Mouse (Mus musculus): ENCODE measurements around the gene Slc12a4.
"Not testable (repeated sequence)": the region's sequence is repeated elsewhere in the genome, so short reads cannot be mapped to it uniquely, and the experiment has no call there.

The Slc12a4 gene

GRCm38 (mm10) chr8:105965905-105966341 lies at the start of gene Slc12a4:
Slc12a4 (minus strand) TSS chr8:105966097.
- no peak for DNase-seq

DNA sequence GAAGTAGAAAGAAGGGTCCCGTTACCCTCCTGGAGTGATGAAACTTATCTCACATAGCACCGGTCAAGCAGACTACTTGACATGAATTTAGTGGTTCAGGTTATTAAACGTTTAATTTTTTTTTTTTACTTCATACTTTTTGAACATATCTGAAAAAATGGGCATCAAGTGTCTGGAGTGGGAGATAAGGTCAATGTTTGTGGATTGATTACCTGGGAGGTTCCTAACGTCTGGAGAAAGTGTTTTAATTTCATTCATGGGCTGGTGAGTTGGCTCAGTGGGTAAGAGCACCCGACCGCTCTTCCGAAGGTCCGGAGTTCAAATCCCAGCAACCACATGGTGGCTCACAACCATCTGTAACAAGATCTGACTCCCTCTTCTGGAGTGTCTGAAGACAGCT lies 46.3 kb upstream of the Slc12a4 start:
- DNase-seq: not testable (repeated sequence)

- no peak for DNase-seq
These were observed 45.7 kb upstream of the Slc12a4 start, which contains the start of gene Ddx28 for GRCm38 (mm10) chr8:106011643-106011986. Ddx28 (minus strand) TSS chr8:106011882.

DNA sequence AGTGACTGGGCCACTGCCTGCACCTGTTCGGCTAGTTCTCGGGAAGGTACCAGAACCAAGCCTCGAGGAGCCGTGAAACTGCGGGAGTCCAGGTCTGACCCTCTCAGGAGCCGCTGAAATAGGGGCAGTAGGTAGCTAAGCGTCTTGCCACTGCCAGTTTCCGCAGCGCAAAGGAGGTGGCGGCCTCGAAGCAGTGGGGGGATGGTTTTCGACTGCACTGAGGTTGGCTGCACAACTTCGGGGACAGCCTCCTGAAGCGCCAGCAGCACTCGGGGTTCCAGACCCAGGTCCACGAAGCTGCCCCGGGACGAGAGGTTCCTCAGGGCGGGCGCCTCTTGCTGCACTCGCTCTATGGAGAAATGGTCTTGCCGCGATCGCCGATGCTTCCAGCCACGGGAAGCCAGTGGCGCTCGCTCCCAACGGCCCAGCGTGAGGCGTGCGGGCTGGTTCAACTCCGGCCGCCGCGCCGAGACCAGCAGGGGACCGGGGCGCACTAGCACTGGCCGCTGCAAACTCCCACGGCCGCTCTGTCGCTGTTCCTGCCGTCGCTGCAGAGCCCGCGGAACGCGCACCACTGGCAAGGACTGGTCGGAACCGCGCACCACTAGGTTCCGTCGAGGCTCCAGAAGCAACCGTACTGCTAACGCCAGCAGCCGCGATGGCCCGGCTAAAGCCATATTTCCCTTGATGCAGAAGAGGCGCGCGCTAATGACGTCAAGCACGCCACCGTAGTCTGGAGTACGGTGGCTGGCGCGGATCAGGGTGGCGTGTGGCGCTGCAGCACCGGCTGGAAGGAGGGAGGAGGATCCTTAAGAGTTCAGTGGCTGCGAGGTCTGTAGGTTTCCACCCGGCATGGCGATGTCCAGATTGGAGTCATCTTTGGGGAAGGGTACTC lies 45.1 kb upstream of the Slc12a4 start:
- peak; percentile 91 for DNase-seq

DNA sequence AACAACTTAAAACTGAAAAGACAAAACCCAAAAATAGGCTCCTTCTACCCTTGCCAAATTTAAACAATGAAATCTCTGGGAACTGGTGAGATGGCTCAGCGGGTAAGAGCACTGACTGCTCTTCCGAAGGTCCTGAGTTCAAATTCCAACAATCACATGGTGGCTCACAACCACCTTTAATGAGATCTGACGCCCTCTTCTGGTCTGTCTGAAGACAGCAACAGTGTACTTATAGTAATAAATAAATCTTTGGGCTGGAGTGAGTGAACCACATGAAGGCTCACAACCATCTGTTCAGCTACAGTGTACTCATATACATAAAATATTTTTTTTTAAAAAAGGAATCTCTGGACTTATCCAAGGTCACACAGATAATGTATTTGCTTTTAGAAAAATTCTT lies 42.0 kb upstream of the Slc12a4 start:
- DNase-seq: not testable (repeated sequence)

DNA sequence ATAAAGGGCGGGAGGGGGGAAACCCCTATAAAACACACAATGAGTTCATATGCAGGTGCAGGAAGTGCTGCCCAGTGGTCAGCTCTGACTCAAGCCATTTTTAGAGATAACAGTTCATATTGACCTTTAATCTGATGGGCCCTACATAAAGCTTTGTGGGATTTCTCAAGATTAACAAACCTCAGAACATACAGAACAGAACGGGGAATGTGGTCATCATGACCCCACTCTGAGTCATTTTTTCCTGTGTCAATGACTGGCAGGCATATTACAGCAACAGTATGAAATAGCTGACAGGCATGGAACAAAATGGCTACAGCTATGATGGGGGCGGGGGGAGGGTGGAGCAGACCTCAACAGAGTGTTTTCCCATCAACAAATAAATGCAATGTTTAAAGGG lies 41.2 kb upstream of the Slc12a4 start:
- no peak for DNase-seq

DNA sequence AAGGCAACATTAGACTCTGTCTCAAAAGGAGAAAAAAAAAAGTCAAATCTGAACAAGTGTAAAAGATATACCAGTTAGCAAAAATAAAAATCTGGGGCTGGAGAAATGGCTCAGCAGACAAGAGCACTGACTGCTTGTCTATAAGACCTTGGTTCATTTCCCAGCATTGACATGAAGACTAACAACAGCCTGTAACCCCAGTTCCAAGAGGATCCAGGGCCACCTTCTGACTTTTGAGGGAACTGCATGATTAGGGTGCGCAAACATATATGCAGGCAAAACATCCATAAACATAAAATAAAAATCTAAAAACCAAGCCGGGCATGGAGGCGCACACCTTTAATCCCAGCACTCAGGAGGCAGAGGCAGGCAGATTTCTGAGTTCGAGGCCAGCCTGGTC lies 40.5 kb upstream of the Slc12a4 start:
- no peak for DNase-seq

DNA sequence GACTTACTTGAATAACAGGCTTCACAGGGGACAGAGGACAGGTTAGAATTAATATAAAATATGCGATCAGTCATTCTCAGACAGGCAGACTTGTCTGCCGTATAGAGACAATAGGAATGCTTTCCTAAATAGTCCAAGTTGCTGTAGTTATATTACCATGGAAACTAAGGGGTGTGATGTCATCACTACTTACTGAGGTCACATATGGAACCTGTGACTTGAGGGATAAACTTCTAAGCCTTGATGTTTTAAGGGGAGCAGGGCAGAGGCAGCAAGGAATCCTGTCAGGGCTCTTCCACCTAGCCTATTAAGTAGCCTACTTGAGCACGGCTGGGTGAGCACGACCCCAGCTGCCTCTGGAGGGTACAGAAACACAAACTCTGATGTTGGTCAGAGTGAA lies 40.0 kb upstream of the Slc12a4 start, which contains the start of gene Dpep2nb:
Gene Dpep2nb (minus strand): TSS at position 101 of the 400 bp plus-strand sequence.
- DNase-seq: no peak

DNA sequence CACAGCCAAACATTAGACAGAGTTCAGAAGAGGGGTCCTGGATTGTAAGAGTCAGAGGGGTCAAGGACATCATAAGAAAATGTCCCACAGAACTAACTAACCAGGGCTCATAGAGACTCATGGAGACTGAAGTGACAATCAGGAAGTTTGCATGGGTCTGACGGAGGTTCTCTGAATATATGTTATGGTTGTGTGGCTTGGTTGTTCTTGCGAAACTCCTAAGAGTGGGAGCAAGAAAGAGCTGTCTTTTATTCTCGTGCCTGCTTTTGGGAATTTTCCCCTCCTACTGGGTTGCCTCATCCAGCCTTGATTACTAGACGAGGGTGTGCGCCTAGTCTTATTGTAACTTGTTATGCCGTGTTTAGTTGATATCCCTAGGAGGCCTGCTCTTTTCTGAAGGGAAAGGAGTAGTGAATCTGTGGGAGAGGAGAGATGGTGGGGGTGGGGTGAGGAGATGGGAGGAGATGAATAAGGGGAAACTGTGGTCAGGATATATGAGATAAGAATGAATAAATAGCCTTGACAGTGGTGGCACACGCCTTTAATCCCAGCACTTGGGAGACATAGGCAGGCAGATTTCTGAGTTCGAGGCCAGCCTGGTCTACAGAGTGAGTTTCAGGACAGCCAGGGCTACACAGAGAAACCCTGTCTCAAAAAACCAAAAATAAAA lies 38.8 kb upstream of the Slc12a4 start:
- no peak for DNase-seq

- peak; percentile 90 for DNase-seq
These were observed 36.0 kb upstream of the Slc12a4 start for GRCm38 (mm10) chr8:106001908-106002307.

DNA sequence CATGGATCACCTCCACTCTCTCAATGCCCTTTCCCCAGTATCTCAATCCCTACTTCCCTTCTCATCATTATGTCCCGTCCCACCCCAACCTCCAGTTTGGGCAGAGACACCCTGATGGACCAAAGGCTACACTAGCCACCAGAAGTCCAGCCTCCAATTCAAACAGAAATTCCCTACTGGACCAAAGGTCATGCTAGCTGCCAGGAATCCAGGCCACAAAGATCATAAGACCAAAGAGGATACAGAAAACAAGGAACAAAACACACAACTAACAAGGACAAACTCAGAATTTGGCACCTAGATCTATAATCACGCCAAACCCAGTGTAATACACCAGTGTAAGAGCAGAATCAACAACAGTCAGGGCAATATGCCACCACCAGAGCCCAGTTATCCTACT lies 33.1 kb upstream of the Slc12a4 start:
- no peak for DNase-seq

GRCm38 (mm10) chr8:105996359-105996758 lies 30.5 kb upstream of the Slc12a4 start:
- no peak for DNase-seq

GRCm38 (mm10) chr8:105993226-105993625 lies 27.3 kb upstream of the Slc12a4 start:
- no peak for DNase-seq

GRCm38 (mm10) chr8:105992499-105992898 lies 26.6 kb upstream of the Slc12a4 start:
- DNase-seq: no peak

GRCm38 (mm10) chr8:105991546-105991945 lies 25.6 kb upstream of the Slc12a4 start:
- no peak for DNase-seq

DNA sequence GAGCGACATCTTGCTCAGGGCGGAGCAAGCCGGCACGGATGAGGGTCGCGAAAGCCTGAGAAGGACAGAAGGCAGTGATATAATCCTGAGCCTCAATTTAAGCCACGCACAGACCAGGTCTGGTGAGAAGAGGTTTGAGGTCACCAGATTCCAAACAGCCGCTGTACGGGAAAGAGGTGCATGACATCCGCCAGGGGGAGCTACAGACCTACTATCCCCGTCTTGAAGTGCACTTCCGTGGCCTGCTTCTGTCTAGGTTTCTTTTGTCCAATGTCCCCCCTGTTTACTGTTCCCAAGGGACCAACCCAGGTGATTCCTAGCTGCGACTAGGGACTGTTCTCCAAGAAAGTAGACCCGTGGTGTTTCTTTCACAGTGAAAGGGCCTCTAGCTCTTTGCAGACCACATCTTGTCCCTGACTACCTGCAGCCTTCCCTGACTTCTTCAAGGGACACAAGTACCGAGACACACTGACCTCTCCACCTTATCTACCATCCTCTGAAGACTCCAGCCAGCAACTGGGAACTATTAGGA lies 25.0 kb upstream of the Slc12a4 start, which contains the start of gene Dus2:
Gene Dus2 (plus strand): TSS at position 482 of the 532 bp plus-strand sequence.
- DNase-seq: peak; percentile 83

DNA sequence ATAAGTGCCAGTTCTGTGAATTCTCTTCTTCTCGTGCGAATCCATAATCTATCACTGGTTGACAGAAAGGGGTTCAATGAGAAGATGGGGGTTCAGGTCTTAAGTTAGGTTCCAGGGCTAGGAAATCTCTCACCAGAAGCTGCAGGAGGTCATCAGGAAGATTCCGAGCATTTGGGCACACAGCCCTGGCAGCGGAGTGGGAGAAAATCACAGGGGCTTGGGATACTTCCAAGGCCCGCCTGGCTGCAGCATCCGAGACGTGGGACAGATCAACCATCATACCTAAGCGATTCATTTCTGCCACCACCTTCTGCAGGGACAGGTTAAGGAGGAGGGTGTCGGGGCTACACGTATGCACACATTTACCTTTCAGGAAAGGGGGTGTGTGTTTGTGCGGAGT lies 22.6 kb upstream of the Slc12a4 start:
- DNase-seq: no peak

GRCm38 (mm10) chr8:105983406-105983805 lies 17.5 kb upstream of the Slc12a4 start:
- DNase-seq: not testable (repeated sequence)

DNA sequence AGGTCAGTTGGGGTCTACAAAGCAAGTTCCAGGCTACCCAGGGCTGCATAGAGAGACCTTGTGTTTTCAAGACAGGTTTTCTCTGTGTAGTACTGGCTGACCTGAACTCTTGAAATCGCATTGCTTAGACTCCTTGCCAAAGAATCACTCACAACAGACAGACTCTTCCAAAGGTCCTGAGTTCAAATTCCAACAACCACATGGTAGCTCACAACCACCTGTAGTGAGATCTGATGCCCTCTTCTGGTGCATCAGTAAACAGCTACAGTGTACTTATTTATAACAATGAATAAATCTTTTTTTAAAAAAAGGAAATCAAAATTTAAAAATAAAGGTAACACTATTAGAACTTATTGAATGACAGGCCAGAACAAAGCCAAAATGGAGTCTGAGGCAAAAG lies 15.2 kb upstream of the Slc12a4 start:
- no peak for DNase-seq

GRCm38 (mm10) chr8:105979325-105979724 lies 13.4 kb upstream of the Slc12a4 start, which contains the start of gene Dpep3:
Dpep3 (minus strand) TSS chr8:105979429.
- DNase-seq: no peak

- no peak for DNase-seq
These were observed 9.5 kb upstream of the Slc12a4 start for GRCm38 (mm10) chr8:105975363-105975762.

DNA sequence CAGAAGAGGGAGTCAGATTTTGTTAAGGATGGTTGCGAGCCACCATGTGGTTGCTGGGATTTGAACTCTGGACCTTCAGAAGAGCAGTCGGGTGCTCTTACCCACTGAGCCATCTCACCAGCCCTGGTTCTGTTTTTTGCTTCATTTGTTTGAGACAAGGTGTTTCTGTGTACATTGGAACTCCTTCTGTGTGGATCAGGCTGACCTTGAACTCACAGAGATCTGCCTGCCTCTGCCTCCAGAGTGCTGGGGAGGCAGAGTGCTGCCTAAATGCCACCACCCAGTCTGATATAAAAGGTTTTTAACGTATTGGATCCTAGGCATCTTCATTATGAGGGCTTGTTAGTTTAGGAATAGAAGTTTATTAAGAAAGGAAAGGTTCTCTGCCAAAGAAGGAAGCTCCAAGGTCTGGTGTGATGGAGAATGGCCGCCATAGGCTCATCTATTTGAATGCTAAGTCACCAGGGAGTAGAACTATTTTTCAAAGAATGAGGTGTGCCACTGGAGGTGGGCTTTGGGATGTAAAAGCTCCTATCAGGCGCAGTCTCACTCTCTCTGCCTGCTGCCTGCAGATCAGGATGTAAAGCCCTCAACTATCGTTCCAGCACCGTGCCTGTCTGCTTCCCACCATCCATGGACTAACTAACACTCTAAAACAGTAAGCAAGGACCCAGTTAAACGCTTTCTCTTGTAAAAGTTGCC lies 5.3 kb upstream of the Slc12a4 start:
- no peak for DNase-seq

DNA sequence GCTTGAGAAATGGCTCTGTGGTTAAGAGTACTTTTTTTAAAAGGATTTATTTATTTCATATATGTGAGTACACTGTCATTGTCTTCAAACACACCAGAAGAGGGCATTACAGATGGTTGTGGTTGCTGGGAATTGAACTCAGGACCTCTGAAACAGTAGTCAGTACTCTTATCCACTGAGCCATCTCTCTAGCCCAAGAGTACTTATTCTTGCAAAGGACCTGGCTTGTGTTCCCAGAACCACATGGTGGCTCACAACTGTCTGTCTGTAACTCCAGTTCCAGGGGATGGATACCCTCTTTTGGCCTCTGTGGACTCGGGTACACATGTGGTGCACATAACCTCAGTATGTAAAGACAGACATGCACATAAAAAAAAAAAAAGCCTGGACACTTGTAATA lies 3.5 kb upstream of the Slc12a4 start:
- DNase-seq: no peak
